Mouse (Mus musculus) kidney, embryonic 14.5 days (tissue): ENCODE measurements around the gene 1110051M20Rik. TPM values are rescaled to one million over a fixed set of nuclear protein-coding genes. Genes with fewer than 3 reads are reported as not detected.

Source experiments
- microRNA-seq: library from miRNA; unstranded; fragments of <30 nt; microRNA quantifications from one replicate; pipeline ENCODE4, GENCODE M21; 2016
- polyA plus RNA-seq: library from polyadenylated mRNA; unstranded; fragments of >200 nt; fragmentation: Nextera tagmentation; extraction: Ambion mirVana; gene quantifications from 2 replicates; pipeline ENCODE4 v1.2.1, GENCODE M21; 2014

1110051M20Rik gene
- polyA plus RNA-seq, 1 experiment from 2014 or later = 65.9 TPM

Small RNAs within 50 kb of the gene (microRNA-seq; reads per million reads assigned to microRNA genes)
- not detected for gene Gm22071

Other genes starting within 250 kb of the 1110051M20Rik start
- 1.2 and 1.7 TPM in 2 replicates for gene Nr1h3, start 241.9 kb downstream of the 1110051M20Rik start, polyA plus RNA-seq
- 15.5 and 25.4 TPM in 2 replicates for gene Acp2, start 241.8 kb downstream of the 1110051M20Rik start, polyA plus RNA-seq
- 14.8 and 15.0 TPM in 2 replicates for gene Ddb2, start 207.7 kb downstream of the 1110051M20Rik start, polyA plus RNA-seq
- gene Pacsin3, start 188.8 kb downstream of the 1110051M20Rik start, polyA plus RNA-seq = 24.3 and 32.8 TPM in 2 replicates
- gene Arfgap2, start 179.7 kb downstream of the 1110051M20Rik start, polyA plus RNA-seq = 58.6 and 81.6 TPM in 2 replicates
- gene Lrp4, start 12.8 kb upstream of the 1110051M20Rik start, polyA plus RNA-seq = 6.5 and 8.0 TPM in 2 replicates
- 55.3 and 116 TPM in 2 replicates for gene Ckap5, start 82.1 kb upstream of the 1110051M20Rik start, polyA plus RNA-seq
- gene F2, start 191.7 kb upstream of the 1110051M20Rik start, polyA plus RNA-seq = 0.13 TPM in 1 of 2 replicates, not detected in the other
- gene Zfp408, start 205.1 kb upstream of the 1110051M20Rik start, polyA plus RNA-seq = 7.4 and 12.5 TPM in 2 replicates
- 86.9 and 119 TPM in 2 replicates for gene Arhgap1, start 205.2 kb upstream of the 1110051M20Rik start, polyA plus RNA-seq